Mouse (Mus musculus): ENCODE results near the gene Trim27.

- TF ChIP-seq CTCF (IDR thresholded peaks at IDR 0.05; ENCODE audit: low read depth, low read length) (no peak), POLR2A (IDR thresholded peaks at IDR 0.05; ENCODE audit: borderline replicate concordance, low read depth, low read length) (no peak)
These were observed at the start of gene Trim27 for GRCm38 (mm10) chr13:21179367-21179723.

All from bone marrow macrophage, adult 2 months (primary cell).